Mouse (Mus musculus) right cerebral cortex, postnatal 25 days (tissue): ENCODE measurements at regions not wholly inside any gene's neighbourhood (a gene's known extent, or its start where the extent isn't known, plus 50 kb on each side); places are given as distances from the start of the nearest gene placed in this dataset.
A peak's percentile ranks its signal among the peaks of the same experiment; 100 is the strongest.

ENCODE experiments used
- DNase-seq: peaks from one replicate; pipeline ENCODE4 v3.0.0; 2022

DNA sequence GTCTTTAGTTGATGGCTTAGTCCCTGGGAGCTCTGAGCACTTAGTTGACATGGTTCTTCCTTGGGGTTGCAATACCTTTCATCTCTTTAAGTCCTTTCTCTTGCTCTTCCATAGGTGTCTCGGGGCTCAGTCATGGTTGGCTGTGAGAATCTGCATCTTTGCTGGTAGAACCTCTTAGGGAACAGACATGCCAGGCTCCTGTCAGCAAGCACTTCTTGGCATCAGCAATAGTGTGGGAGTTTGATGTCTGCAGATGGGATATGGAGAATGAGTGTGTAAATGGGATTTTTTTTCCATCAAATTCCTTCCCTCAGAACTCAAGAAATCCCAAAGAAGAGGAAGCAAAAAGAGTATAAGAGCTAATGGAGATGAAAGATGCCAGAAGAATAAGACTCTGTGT lies 1975.9 kb upstream of the Gm12353 start:
- DNase-seq: no peak

DNA sequence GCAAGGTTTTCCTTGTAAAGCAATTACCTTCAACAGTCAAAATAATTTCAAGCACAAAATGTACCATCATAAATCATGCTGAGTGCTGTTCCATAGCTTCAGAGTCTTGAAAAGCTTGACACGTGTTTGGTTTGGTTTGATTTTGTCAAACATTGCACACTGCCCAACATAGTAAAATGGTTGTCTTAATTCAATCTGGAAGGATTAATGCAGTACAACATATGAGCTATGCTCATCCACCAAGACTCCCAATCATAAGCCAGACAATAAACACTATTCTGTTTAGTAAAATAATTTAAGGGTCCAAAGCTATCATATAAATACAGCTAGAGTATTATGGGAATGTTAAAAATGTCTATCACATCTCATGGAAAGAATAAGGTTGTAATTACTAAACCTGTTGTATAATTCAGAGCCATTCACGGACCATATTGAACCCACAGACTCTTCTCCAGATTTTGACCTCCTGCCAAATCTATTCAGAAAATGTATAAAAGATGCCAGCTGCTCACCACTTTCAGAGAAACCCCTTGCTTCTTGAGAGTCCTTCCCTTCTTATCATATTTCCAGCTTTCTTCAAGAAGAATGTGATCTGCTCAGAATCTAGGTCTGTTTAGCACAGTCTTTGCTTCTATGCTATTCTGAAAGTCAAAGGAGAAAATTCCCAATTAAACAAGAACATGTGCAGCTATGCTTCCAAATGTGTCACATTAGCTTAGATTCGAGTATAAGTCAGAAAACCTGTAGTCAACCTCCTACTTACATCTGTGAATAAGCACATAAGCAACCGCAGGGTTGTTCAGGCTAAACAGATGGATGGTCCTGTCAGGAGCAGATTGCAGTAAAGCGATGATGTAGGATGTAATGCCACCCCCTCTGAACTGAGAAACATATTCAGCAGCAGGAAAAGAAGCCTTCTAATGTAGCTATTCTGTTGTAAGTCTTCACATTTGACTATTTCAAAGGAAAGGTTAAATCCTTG lies 1969.4 kb upstream of the Gm12353 start:
- DNase-seq: peak; percentile 57

DNA sequence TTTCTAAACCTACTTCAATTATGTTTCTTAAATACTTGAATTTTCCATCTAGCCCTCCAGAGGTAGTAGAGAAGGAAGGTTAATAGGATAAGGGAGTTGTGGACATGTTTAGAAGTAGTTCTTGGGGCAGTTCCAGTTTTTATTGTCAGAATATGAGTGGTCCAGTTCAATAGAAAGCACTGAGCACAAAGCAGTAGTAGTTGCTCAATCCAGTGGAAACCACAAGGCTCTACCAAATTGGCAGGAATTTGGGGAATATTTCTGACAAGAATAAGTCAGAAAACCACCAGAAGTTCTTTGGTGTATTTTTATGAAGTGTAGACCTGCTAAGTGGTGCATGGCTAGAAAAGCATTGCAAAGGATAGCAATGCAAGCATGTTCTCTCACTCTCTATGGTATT lies 1958.5 kb upstream of the Gm12353 start:
- DNase-seq: no peak

- no peak for DNase-seq
These were observed 1955.9 kb upstream of the Gm12353 start for GRCm38 (mm10) chr4:17649350-17649749.

- DNase-seq: no peak
These were observed 1951.7 kb upstream of the Gm12353 start for GRCm38 (mm10) chr4:17653551-17653950.

GRCm38 (mm10) chr4:17667267-17667850 lies 1937.9 kb upstream of the Gm12353 start:
- DNase-seq: no peak
